8 mouse cellular contexts compared by ENCODE assay signal in the genomic region with DNA sequence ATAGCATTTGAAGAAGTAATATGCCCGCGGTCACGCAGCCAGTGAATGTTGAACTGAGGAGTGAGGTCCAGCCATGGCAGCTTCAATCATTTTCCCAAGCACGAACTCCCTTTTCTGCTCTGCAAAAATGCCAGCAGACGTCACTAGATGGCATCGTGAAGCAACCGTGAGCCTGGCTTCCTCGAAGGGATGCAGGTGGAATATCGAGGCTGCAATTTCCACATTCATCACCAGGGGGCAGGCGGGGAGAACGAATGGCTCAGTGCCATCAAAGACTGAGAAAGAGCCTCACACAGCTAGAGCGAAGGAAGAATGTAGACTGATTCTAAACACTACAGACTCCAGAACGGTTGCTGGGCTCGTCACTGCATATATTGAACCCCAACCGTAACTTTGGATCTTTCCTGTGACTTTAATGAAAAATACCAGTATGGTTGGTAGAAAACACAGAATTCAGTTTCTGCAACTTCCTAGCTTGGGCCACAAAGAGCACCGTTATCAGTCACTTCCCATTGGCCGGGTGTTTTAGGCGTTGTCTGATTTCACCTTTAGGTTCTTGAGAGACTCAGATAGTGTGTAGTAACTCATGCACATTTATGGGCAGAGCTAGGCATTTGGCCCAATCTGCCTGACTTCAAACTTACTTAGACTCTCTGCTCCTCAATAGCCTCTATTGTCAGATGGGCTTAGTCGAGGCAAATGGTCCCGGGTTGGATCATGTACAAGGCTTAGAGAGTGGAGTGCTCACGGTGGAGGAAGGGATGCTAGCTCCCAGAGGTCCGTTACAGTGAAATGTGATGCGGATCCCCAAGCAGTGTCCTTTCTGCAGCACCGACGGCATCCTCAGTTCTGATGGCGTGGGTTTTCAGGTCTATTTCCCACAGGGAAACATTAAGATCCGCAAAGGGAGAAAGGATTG. TPM values are rescaled to one million over a fixed set of nuclear protein-coding genes. Genes with fewer than 3 reads are reported as not detected.
A peak's percentile ranks its signal among the peaks of the same experiment; 100 is the strongest.
DNase-seq lines count a peak whose midpoint lies in the region; ATAC-seq and TF ChIP-seq lines count a peak whose summit lies in the region.

No protein-coding gene starts in this region.

- H3K9ac ChIP-seq in embryonic facial prominence, embryonic 13.5 days = no peak overlapping the region
- H3K9ac ChIP-seq in heart, adult 2 months (ENCODE audit: low read depth, low read length) = no peak overlapping the region
- no peak overlapping the region for H3K9ac ChIP-seq in limb, embryonic 11.5 days (ENCODE audit: low read length)
- H3K9ac ChIP-seq in midbrain, embryonic 16.5 days (ENCODE audit: low read depth, low read length) = 0 out of 2 replicates have a peak overlapping the region, but pooled peaks have one; percentile 16

- TF ChIP-seq CTCF in heart, adult 2 months (IDR thresholded peaks at IDR 0.05) = peak; percentile 96
- TF ChIP-seq CTCF in kidney, adult 2 months (conservative IDR thresholded peaks at IDR 0.05; ENCODE audit: insufficient read depth, insufficient read length, low read depth, low read length) = peak; percentile 100; the same call in 1 of the 2 replicates

- peak; percentile 60 for DNase-seq in 3134 (ENCODE audit: extremely low read depth, insufficient read length, low spot score)
- DNase-seq in adrenal gland, postnatal 25 days = peak; percentile 90
- DNase-seq in heart, adult 2 months = peak; percentile 88 to 91
- DNase-seq in kidney, adult 2 months = peak; percentile 97
- peak; percentile 98 for DNase-seq in limb, embryonic 11.5 days (ENCODE audit: low spot score)
- peak; percentile 76 to 87 for DNase-seq in spleen, postnatal 10 days (ENCODE audit: low spot score in 2 of 2)

- H3K9me3 ChIP-seq in embryonic facial prominence, embryonic 13.5 days = peaks cover 5% of the 10 kb centered on the region
- H3K9me3 ChIP-seq in limb, embryonic 11.5 days (ENCODE audit: control insufficient read depth, low read length) = no peaks in the 10 kb centered on the region
- no peaks in the 10 kb centered on the region for H3K9me3 ChIP-seq in midbrain, embryonic 16.5 days (replicated peaks; ENCODE audit: control insufficient read depth, low read length, poor library complexity, severe bottlenecking)

- 40% methylated on average over 27 of the region's 27 CpGs for WGBS in embryonic facial prominence, embryonic 13.5 days
- 32% methylated on average over 27 of the region's 27 CpGs for WGBS in heart, adult 2 months
- 39% methylated on average over 27 of the region's 27 CpGs for WGBS in kidney, adult 2 months
- WGBS in limb, embryonic 11.5 days = 41% methylated on average over 27 of the region's 27 CpGs
- WGBS in midbrain, embryonic 16.5 days = 33% methylated on average over 27 of the region's 27 CpGs

- H3K4me3 ChIP-seq in embryonic facial prominence, embryonic 13.5 days = no peak overlapping the region
- H3K4me3 ChIP-seq in heart, adult 2 months = no peak overlapping the region
- no peak overlapping the region for H3K4me3 ChIP-seq in kidney, adult 2 months (ENCODE audit: insufficient read depth, low read depth, low read length)
- no peak overlapping the region for H3K4me3 ChIP-seq in limb, embryonic 11.5 days (ENCODE audit: low read depth, low read length)
- no peak overlapping the region for H3K4me3 ChIP-seq in midbrain, embryonic 16.5 days (ENCODE audit: low read depth, low read length)

- H3K27me3 ChIP-seq in embryonic facial prominence, embryonic 13.5 days = no peaks in the 10 kb centered on the region
- no peaks in the 10 kb centered on the region for H3K27me3 ChIP-seq in heart, adult 2 months (ENCODE audit: control insufficient read depth, insufficient read depth, low read length)
- H3K27me3 ChIP-seq in kidney, adult 2 months (replicated peaks; ENCODE audit: control insufficient read depth, insufficient read depth, low read length) = no peaks in the 10 kb centered on the region
- H3K27me3 ChIP-seq in limb, embryonic 11.5 days (ENCODE audit: control insufficient read depth, insufficient read depth, low read length) = no peaks in the 10 kb centered on the region
- no peaks in the 10 kb centered on the region for H3K27me3 ChIP-seq in midbrain, embryonic 16.5 days (ENCODE audit: control insufficient read depth, insufficient read depth, low read depth, low read length)

- H3K36me3 ChIP-seq in embryonic facial prominence, embryonic 13.5 days = no peaks in the 10 kb centered on the region
- H3K36me3 ChIP-seq in heart, adult 2 months (ENCODE audit: control insufficient read depth, insufficient read depth, low read length) = no peaks in the 10 kb centered on the region
- no peaks in the 10 kb centered on the region for H3K36me3 ChIP-seq in kidney, adult 2 months (ENCODE audit: control insufficient read depth, insufficient read depth, low read length)
- H3K36me3 ChIP-seq in limb, embryonic 11.5 days (ENCODE audit: control insufficient read depth, insufficient read depth, low read length) = no peaks in the 10 kb centered on the region
- no peaks in the 10 kb centered on the region for H3K36me3 ChIP-seq in midbrain, embryonic 16.5 days (ENCODE audit: control insufficient read depth, insufficient read depth, low read length)

- no peak overlapping the region for H3K4me2 ChIP-seq in embryonic facial prominence, embryonic 13.5 days
- H3K4me2 ChIP-seq in limb, embryonic 11.5 days (ENCODE audit: low read depth, severe bottlenecking) = no peak overlapping the region
- H3K4me2 ChIP-seq in midbrain, embryonic 16.5 days (ENCODE audit: low read length) = peak overlapping the region; percentile 19; the same call in 1 of the 2 replicates

- H3K4me1 ChIP-seq in embryonic facial prominence, embryonic 13.5 days = no peaks in the 10 kb centered on the region
- no peaks in the 10 kb centered on the region for H3K4me1 ChIP-seq in heart, adult 2 months (ENCODE audit: control insufficient read depth, insufficient read depth, low read length)
- no peaks in the 10 kb centered on the region; the same call in 1 of the 2 replicates for H3K4me1 ChIP-seq in kidney, adult 2 months (ENCODE audit: control insufficient read depth, insufficient read depth, low read length)
- no peaks in the 10 kb centered on the region for H3K4me1 ChIP-seq in limb, embryonic 11.5 days (ENCODE audit: control insufficient read depth, insufficient read depth, low read length)
- H3K4me1 ChIP-seq in midbrain, embryonic 16.5 days (ENCODE audit: control insufficient read depth, insufficient read depth, low read length) = peaks cover 5% of the 10 kb centered on the region; the same call in 1 of the 2 replicates

- no peak overlapping the region for H3K27ac ChIP-seq in embryonic facial prominence, embryonic 13.5 days
- H3K27ac ChIP-seq in heart, adult 2 months = no peak overlapping the region
- no peak overlapping the region for H3K27ac ChIP-seq in kidney, adult 2 months (ENCODE audit: insufficient read depth, low read depth, low read length)
- H3K27ac ChIP-seq in limb, embryonic 11.5 days (replicated peaks; ENCODE audit: low read depth, low read length) = no peak overlapping the region
- no peak overlapping the region for H3K27ac ChIP-seq in midbrain, embryonic 16.5 days (ENCODE audit: low read length)

- intact Hi-C loops in heart, adult 2 months (cut with DNase I) = loop anchor here (1.0 to 2.0 kb wide), 4 partner anchors 44 to 246 kb away; a partner anchor contains a TSS

- TF ChIP-seq EP300 in heart, adult 2 months (IDR thresholded peaks at IDR 0.05; ENCODE audit: insufficient read depth, low read depth, low read length) = peak; percentile 92

- peak; percentile 32; the same call in 1 of the 2 replicates for ATAC-seq in embryonic facial prominence, embryonic 13.5 days (ENCODE audit: insufficient number of reproducible peaks, insufficient read depth, low FRiP score, low TSS enrichment, low read depth)
- no peak for ATAC-seq in limb, embryonic 11.5 days (ENCODE audit: insufficient number of reproducible peaks, low FRiP score, low TSS enrichment, low read depth)
- peak; percentile 87 for ATAC-seq in midbrain, embryonic 16.5 days

- no peak for TF ChIP-seq POLR2A in heart, adult 2 months (IDR thresholded peaks at IDR 0.05; ENCODE audit: insufficient read depth, low read depth, low read length)
- no peak for TF ChIP-seq POLR2A in kidney, adult 2 months (IDR thresholded peaks at IDR 0.05; ENCODE audit: low read depth, low read length)

- no peaks in the 10 kb centered on the region for H3K79me2 ChIP-seq in heart, adult 2 months (replicated peaks; ENCODE audit: control insufficient read depth, insufficient read depth, low read length)

RNA-seq across cellular contexts. Expression of a gene that starts 24.4 kb away (rescaled TPM):
- 7.8 and 13.1 TPM in 2 replicates for total RNA-seq in adrenal gland, postnatal 25 days (2021)
- polyA plus RNA-seq in embryonic facial prominence, embryonic 13.5 days (2015; fragmentation: Nextera tagmentation; extraction: Ambion mirVana) = 29.1 and 33.7 TPM in 2 replicates
- total RNA-seq in heart, adult 2 months (2021) = 10 to 100 TPM; 16.3 to 16.9 TPM
- 6.5 and 9.5 TPM in 2 replicates for polyA plus RNA-seq in heart, adult 2 months (2012; rRNA removed)
- polyA plus RNA-seq in kidney, adult 2 months (2012; rRNA removed) = 7.6 and 10.7 TPM in 2 replicates
- 15.5 and 15.9 TPM in 2 replicates for polyA plus RNA-seq in limb, embryonic 11.5 days (2014; fragmentation: Nextera tagmentation; extraction: Ambion mirVana)
- 39.3 and 47.8 TPM in 2 replicates for polyA plus RNA-seq in midbrain, embryonic 16.5 days (2015; fragmentation: Nextera tagmentation; extraction: Ambion mirVana)
